ENCODE assay signal across 17 mouse cellular contexts in the genomic region with DNA sequence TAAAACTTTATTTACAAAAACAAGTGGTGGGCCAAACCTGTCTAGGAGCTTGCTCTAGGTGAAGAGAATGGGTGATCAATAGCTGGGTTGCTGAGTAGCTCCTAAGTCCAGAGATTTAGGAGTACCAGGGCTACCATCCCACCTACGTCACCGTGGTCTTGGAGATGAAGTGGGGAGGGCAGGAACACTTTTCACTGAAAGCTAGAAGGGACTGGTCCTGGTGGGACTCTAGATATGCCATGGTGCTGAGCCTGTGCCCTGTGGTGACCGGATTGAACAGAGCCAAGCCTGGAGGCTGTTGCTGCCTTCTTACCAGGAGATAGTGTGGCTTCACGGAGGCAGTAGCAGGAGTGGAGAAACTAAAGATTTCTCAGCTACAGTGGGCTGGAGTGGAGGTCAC. TPM values are rescaled to one million over a fixed set of nuclear protein-coding genes. Genes with fewer than 3 reads are reported as not detected.
"Had no signal": no experiment of that assay in that cellular context is flagged by ENCODE, and none has a peak within 500 bp of the region (broad histone marks: within the 10 kb centered on the region; RNA-seq: fewer than 3 reads in every experiment).

No protein-coding gene starts in this region.

- H3K27me3 ChIP-seq: neural tube, embryonic 13.5 days; neural tube, embryonic 15.5 days; stomach, embryonic 15.5 days had no signal

- H3K4me1 ChIP-seq: neural tube, embryonic 13.5 days; neural tube, embryonic 15.5 days; stomach, embryonic 15.5 days had no signal

- H3K9ac ChIP-seq: neural tube, embryonic 13.5 days; neural tube, embryonic 15.5 days; stomach, embryonic 15.5 days had no signal

- H3K4me2 ChIP-seq: neural tube, embryonic 13.5 days; neural tube, embryonic 15.5 days; stomach, embryonic 15.5 days had no signal

- H3K9me3 ChIP-seq: neural tube, embryonic 13.5 days; neural tube, embryonic 15.5 days; stomach, embryonic 15.5 days had no signal

- H3K4me3 ChIP-seq: neural tube, embryonic 13.5 days; neural tube, embryonic 15.5 days; stomach, embryonic 15.5 days had no signal

- DNase-seq: retina, postnatal 1 day; right cerebral cortex, adult 18-20 months; right cerebral cortex, postnatal 14 days; right cerebral cortex, postnatal 25 days; right cerebral cortex, postnatal 4 days; spleen, adult 18-20 months; thymus, adult 18-20 months; thymus, adult 2 months; thymus, postnatal 14 days; thymus, postnatal 25 days; thymus, postnatal 36 days; thymus, postnatal 4 days had no signal

- H3K27ac ChIP-seq: neural tube, embryonic 13.5 days; neural tube, embryonic 15.5 days; stomach, embryonic 15.5 days; stomach, postnatal 0 days had no signal

RNA-seq across cellular contexts. Expression of gene Fbln1, which starts 34.3 kb away (rescaled TPM):
- total RNA-seq: neutrophil, adult 5-6 weeks had no signal
